Mouse (Mus musculus) limb, embryonic 12.5 days (tissue): ENCODE measurements at regions not wholly inside any gene's neighbourhood (a gene's known extent, or its start where the extent isn't known, plus 50 kb on each side); places are given as distances from the start of the nearest gene placed in this dataset.

ENCODE experiments used
- ATAC-seq: fragments of 200-750 bp; cut with Nextera tagmentation; 2 replicates; pipeline ENCODE4 v1.8.0; 2017; ENCODE audit warnings: low read depth, moderate TSS enrichment; ENCODE audit not compliant: insufficient number of reproducible peaks, insufficient read depth, low FRiP score, low TSS enrichment
- H3K27ac ChIP-seq: fragments of 300-500 bp; sonication (generic); 2 replicates; pipeline ENCODE4 v1.5.1; 2016; ENCODE audit warnings: mild to moderate bottlenecking, moderate library complexity
- H3K27me3 ChIP-seq: fragments of 300-500 bp; sonication (generic); 2 replicates; pipeline ENCODE4 v1.6.1; 2016; ENCODE audit warnings: mild to moderate bottlenecking, moderate library complexity
- H3K36me3 ChIP-seq: fragments of 300-500 bp; sonication (generic); 2 replicates; pipeline ENCODE4 v1.6.1; 2016; ENCODE audit warnings: mild to moderate bottlenecking, moderate library complexity
- H3K4me1 ChIP-seq: fragments of 300-500 bp; sonication (generic); replicated peaks from 2 replicates; pipeline ENCODE4 v1.6.1; 2016
- H3K4me2 ChIP-seq: fragments of 300-500 bp; sonication (generic); 2 replicates; pipeline ENCODE4 v1.6.1; 2016; ENCODE audit warnings: mild to moderate bottlenecking, moderate library complexity
- H3K4me3 ChIP-seq: fragments of 300-500 bp; sonication (generic); replicated peaks from 2 replicates; pipeline ENCODE4 v1.5.1; 2016; ENCODE audit warnings: mild to moderate bottlenecking
- H3K9ac ChIP-seq: fragments of 300-500 bp; sonication (generic); replicated peaks from 2 replicates; pipeline ENCODE4 v1.6.1; 2016; ENCODE audit warnings: mild to moderate bottlenecking, moderate library complexity
- H3K9me3 ChIP-seq: fragments of 300-500 bp; sonication (generic); 2 replicates; pipeline ENCODE4 v1.6.1; 2016; ENCODE audit warnings: mild to moderate bottlenecking, moderate library complexity
- WGBS: fragments of 180-500 bp; shearing (Covaris S2); methylation state at CpG from one replicate; pipeline ENCODE4 v1.1.7; 2016; 5-methylcytosine and 5-hydroxymethylcytosine counted together

DNA sequence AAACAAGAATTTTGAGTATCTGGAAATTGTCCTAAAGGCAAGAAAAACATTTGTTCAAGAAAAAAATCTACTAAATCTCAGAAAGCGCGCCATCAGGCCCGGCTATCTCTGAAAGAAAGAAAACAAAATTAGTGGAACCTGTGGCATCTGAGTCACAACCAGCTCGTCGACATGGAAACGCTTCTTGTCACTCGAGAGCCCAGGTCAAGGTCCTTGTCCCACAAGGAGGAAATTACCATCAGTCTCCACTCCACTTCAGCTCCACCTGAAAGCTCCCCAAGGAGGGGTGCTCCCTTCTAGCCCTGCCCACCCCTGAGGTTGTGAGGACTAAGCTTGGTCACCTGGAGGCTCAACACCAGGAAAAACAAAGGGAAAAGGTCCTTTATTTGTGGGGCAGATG is 324.1 kb upstream of the Zfp637 start:
- WGBS: 74% methylated on average over 7 of the region's 7 CpGs
- Histone ChIP-seq H3K9me3 (no peaks in the 10 kb centered on the region), H3K4me3 (no peak overlapping the region), H3K4me1 (no peaks in the 10 kb centered on the region), H3K27me3 (no peaks in the 10 kb centered on the region), H3K27ac (no peak overlapping the region), H3K36me3 (no peaks in the 10 kb centered on the region), H3K9ac (no peak overlapping the region), H3K4me2 (no peak overlapping the region)
- ATAC-seq: no peak

DNA sequence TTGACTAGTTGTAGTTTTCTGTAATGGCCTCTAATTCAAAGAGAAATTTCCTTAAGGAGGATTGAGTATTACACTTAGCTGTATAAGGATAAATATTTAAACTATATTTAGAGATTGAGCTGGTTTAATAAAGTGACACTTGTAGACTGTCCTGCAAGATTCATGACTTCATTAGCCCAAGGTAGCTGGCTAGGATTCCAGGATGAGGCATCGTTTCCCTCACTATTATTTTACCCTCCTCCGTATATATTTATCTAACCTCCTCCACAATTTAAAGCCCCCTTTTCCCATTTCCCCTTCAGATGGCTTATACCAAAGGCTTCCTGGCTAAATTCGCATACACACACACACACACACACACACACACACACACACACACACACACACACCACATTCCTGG is 322.0 kb upstream of the Zfp637 start:
- H3K9me3 ChIP-seq: no peaks in the 10 kb centered on the region
- no peak overlapping the region for H3K4me2 ChIP-seq
- H3K4me3 ChIP-seq: no peak overlapping the region
- no peaks in the 10 kb centered on the region for H3K4me1 ChIP-seq
- no peak for ATAC-seq
- 81% methylated on average over 3 of the region's 3 CpGs for WGBS
- H3K27ac ChIP-seq: no peak overlapping the region
- no peaks in the 10 kb centered on the region for H3K36me3 ChIP-seq
- no peaks in the 10 kb centered on the region for H3K27me3 ChIP-seq
- H3K9ac ChIP-seq: no peak overlapping the region

DNA sequence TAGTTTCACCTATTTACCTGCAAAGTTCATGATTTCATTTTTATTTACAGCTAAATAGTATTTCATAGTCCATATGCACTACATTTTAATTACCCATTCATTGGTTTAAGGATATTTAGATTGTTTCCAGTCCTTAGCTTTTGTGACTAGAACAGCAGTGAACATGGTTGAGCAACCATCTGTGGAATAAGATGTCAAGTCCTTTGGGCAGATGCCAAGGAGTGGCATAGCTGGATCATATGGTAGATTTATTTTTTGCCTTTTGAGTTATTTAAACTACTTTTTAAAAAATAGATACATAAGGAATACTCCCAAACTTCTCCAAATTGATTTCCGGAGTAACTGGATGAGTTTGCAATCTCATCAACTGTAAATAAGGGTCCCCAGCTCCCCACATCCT is 321.5 kb upstream of the Zfp637 start:
- no peak overlapping the region for H3K27ac ChIP-seq
- H3K4me1 ChIP-seq: no peaks in the 10 kb centered on the region
- no peaks in the 10 kb centered on the region for H3K9me3 ChIP-seq
- H3K4me2 ChIP-seq: no peak overlapping the region
- no peak overlapping the region for H3K4me3 ChIP-seq
- WGBS: 91% methylated on average over 1 of the region's 1 CpGs
- no peak overlapping the region for H3K9ac ChIP-seq
- H3K27me3 ChIP-seq: no peaks in the 10 kb centered on the region
- H3K36me3 ChIP-seq: no peaks in the 10 kb centered on the region
- no peak for ATAC-seq

DNA sequence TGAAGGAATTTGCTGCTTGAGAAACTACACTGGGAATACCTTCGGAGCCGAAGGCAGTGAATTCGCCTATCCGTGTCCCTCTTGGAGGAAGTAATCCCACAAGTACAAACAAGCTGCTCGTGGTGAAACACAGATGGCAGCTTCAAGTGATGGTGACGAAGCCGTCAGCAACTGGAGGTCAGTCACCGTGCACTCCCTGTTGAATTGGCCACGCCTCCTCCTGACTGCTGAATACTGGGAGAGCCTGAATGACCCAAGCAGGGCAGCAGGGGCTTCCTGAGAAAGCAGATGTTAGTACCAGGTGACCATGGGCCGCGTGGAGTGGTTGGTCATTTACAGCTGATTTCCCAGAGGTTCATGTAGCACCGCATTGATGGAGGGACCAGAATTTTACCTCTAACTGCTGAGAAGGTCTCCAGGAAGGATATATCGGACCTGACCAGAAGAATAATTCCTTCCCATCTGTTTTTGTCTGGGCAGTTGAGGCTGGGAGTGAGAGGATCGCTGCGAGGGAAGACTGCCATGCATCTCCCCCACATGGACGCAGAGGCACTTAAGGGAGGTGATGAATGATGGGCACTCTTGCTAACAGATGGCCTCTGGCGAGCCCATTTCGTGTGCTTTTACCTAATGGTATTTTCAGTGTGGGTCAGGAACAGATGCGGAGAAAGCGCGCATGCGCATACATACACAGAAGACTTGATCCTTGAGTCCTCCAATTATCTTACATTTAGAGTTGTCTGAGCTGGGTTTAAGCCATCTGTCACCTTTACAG is 314.6 kb upstream of the Zfp637 start:
- no peak for ATAC-seq
- peaks cover 9% of the 10 kb centered on the region for H3K4me1 ChIP-seq
- WGBS: 35% methylated on average over 22 of the region's 22 CpGs
- no peaks in the 10 kb centered on the region for H3K9me3 ChIP-seq
- H3K36me3 ChIP-seq: no peaks in the 10 kb centered on the region
- peak overlapping the region; percentile 41; the same call in 1 of the 2 replicates for H3K27ac ChIP-seq
- H3K4me2 ChIP-seq: peak overlapping the region; percentile 28
- no peaks in the 10 kb centered on the region for H3K27me3 ChIP-seq
- 0 out of 2 replicates have a peak overlapping the region, but pooled peaks have one; percentile 5 for H3K4me3 ChIP-seq
- no peak overlapping the region for H3K9ac ChIP-seq

DNA sequence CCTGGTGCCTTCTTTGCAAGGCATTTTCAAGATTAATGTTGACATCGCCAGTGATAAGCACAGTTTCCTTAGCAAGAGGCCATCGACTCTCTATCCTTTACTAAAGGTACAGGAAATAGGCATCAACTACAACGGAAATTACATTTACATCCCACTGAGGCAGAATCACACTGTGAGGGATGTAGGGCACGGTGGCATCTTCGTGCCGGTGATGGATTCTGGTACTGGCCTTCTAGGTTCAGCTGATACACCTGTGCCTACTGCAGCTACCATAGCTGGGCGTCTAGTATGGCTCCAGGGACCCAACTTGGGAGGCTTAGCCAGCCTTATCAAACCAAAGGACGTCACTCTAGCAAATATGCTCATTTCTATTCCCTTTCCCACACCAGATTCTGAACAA is 313.5 kb upstream of the Zfp637 start:
- Histone ChIP-seq H3K27ac (no peak overlapping the region), H3K4me2 (no peak overlapping the region), H3K27me3 (no peaks in the 10 kb centered on the region), H3K9ac (no peak overlapping the region), H3K4me1 (peaks cover 9% of the 10 kb centered on the region), H3K4me3 (no peak overlapping the region), H3K9me3 (no peaks in the 10 kb centered on the region), H3K36me3 (no peaks in the 10 kb centered on the region)
- ATAC-seq: no peak
- 89% methylated on average over 8 of the region's 8 CpGs for WGBS

DNA sequence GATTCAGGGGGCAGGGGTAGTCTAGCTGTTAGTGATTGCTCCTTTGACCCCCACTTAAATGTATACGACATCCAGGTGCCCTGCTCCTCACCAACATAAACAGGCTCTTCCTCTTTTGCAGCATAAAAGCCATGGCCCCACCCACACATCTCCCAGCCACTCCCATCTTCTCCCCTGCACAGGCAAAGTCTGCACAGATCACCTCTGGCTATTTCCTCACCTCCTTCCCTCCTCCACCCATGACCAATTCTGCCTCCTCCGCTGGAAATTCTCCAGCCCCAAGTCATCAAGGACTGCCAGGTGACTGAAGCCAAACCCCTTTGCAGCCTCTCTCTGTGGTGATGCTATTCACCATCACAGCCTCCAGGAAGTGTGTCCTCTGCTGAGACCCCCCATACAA is 306.8 kb upstream of the Zfp637 start:
- Histone ChIP-seq H3K4me1 (0 out of 2 replicates have a peak, but pooled peaks cover 4% of the 10 kb centered on the region), H3K27ac (no peak overlapping the region), H3K9ac (no peak overlapping the region), H3K36me3 (no peaks in the 10 kb centered on the region), H3K27me3 (no peaks in the 10 kb centered on the region), H3K4me2 (no peak overlapping the region), H3K9me3 (no peaks in the 10 kb centered on the region), H3K4me3 (no peak overlapping the region)
- 14% methylated on average over 2 of the region's 2 CpGs for WGBS
- ATAC-seq: no peak

DNA sequence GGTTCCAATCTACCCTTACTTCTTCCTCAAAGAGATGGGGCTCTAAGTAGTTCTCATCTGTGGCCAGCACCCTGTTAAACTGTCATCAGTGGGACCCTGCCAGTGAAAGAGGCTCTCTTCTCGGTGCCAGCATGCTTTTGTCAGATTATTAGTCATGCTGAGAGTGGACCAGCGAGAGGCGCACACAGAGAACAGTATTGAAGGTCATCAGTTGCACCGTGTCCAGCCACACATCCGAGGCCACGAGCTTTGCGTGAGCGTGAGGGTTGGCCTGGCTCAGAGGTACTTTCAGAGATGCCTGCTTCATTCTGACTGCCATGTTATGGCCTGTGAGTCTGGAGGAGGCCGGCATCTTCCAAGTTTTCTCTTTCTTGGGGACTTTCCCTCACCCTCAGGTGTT is 306.0 kb upstream of the Zfp637 start:
- Histone ChIP-seq H3K27me3 (no peaks in the 10 kb centered on the region), H3K36me3 (no peaks in the 10 kb centered on the region), H3K27ac (no peak overlapping the region), H3K4me3 (no peak overlapping the region), H3K4me1 (0 out of 2 replicates have a peak, but pooled peaks cover 4% of the 10 kb centered on the region), H3K9me3 (no peaks in the 10 kb centered on the region), H3K4me2 (no peak overlapping the region), H3K9ac (no peak overlapping the region)
- ATAC-seq: no peak
- WGBS: 92% methylated on average over 9 of the region's 9 CpGs

DNA sequence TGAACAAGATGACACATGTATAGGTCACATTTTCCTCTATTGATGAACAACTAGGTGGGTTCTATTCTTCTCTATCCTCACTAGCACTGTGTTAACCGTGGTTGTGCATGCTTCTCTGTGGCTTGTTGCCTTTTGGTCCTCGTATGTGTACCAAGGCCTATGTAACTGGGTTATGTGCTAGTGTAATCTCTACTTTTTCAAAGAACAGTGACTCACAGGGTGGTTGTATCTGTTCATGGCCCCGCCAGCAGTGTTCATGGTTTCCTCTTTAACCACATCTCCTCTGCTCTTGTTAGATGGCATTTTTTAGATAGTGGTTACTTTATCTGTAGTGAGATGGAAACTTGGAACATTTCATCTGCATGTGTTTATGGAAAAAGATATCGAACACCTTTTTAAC is 304.9 kb upstream of the Zfp637 start:
- Histone ChIP-seq H3K36me3 (no peaks in the 10 kb centered on the region), H3K4me1 (0 out of 2 replicates have a peak, but pooled peaks cover 4% of the 10 kb centered on the region), H3K27ac (no peak overlapping the region), H3K9ac (no peak overlapping the region), H3K27me3 (no peaks in the 10 kb centered on the region), H3K4me2 (no peak overlapping the region), H3K4me3 (no peak overlapping the region), H3K9me3 (no peaks in the 10 kb centered on the region)
- 87% methylated on average over 4 of the region's 4 CpGs for WGBS
- no peak for ATAC-seq

DNA sequence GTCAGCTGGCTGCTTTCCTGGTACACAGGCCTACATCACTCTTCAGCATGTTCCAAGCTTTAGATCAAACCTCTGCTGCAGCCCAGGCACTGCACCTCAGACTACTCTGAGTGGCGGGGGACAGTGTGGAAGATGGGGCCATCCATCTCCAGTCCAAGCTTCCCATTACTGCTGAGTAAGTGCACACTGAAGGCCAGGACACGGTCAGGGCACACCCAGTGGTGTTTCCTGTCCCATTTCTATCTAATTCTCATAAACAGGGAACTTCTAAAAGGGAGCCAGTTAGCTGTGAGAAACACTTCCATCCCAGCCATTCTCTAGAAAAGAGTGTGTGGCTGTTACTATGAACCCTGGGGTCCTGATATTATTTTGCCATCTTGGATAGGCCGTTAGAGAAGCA is 298.5 kb upstream of the Zfp637 start:
- no peaks in the 10 kb centered on the region for H3K36me3 ChIP-seq
- no peak for ATAC-seq
- WGBS: 86% methylated on average over 3 of the region's 3 CpGs

DNA sequence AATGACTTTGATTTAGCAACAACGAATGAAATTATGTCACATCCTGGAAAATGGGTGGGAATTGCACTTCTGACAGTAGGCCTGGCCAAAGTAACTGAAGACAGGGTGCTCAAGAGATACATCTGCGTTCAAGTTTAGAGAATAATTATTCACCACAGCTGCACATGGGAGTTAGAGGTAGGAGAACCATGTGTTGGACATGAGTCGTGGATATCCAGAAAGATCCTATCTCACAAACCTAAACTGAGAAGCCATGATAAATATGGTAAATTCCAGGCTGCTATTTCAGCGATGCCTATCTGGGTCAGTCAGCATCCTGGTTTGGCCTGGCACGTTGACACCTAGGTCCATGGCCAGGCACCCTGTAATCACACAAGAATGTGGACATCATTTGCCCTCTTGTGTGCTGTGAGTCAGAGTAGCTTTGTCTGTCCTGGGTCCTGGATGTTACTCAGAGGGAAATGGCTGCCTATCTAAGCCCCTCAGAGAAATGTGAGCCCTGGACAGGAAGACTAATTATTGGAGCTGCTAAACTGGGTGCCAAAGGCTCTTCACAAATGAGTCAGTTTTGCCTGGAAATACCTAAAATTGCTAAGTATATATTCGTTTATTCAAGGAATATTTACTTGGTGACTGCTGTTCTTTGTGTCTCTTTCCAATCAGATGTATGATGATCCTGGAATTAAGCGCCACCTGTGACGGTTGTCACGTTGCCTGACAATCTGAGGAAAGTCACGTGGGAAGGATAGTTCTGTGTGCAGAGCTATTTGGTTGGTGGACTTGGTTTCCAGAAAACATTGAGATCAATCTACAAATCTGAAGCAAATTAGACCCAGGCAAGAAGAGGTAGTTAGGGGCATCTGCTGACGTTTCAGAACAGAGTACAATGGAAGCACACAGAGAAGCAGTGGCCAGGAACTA is 296.4 kb upstream of the Zfp637 start:
- ATAC-seq: no peak
- H3K9ac ChIP-seq: no peak overlapping the region

More for the DNA sequence above, 298.5 kb upstream of the Zfp637 start:
- no peak overlapping the region for H3K4me3 ChIP-seq
- H3K9ac ChIP-seq: no peak overlapping the region
- H3K27me3 ChIP-seq: no peaks in the 10 kb centered on the region
- no peak overlapping the region for H3K4me2 ChIP-seq
- no peak overlapping the region for H3K27ac ChIP-seq
- H3K9me3 ChIP-seq: no peaks in the 10 kb centered on the region
- H3K4me1 ChIP-seq: no peaks in the 10 kb centered on the region

DNA sequence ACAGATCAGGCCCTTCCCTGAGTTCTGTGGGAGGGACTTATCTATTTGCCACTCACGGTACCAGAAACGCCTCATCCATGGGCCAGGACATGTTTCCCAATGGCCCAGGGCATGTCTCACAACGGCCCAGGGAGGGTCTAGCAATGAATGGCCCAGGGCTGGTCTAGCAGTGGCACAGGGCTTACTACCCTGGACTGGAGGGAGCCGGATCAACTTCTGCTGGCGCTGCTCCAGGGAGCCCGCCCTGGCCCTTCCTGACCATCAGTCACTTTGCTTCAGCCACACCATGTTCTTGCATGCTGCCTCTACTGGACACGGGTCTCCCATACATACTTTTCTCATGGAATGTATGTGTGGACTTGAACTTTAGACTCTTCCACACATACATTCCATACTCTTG is 290.1 kb upstream of the Zfp637 start:
- H3K9ac ChIP-seq: no peak overlapping the region
- ATAC-seq: peak; percentile 63; the same call in 1 of the 2 replicates
- H3K27me3 ChIP-seq: no peaks in the 10 kb centered on the region
- no peaks in the 10 kb centered on the region for H3K9me3 ChIP-seq
- 0 out of 2 replicates have a peak, but pooled peaks cover 5% of the 10 kb centered on the region for H3K4me1 ChIP-seq
- no peak overlapping the region for H3K27ac ChIP-seq
- no peaks in the 10 kb centered on the region for H3K36me3 ChIP-seq
- WGBS: 91% methylated on average over 7 of the region's 7 CpGs
- H3K4me3 ChIP-seq: no peak overlapping the region
- H3K4me2 ChIP-seq: no peak overlapping the region

More for the DNA sequence above, 296.4 kb upstream of the Zfp637 start:
- Histone ChIP-seq H3K4me3 (no peak overlapping the region), H3K27me3 (no peaks in the 10 kb centered on the region), H3K36me3 (no peaks in the 10 kb centered on the region), H3K27ac (no peak overlapping the region), H3K4me1 (no peaks in the 10 kb centered on the region), H3K4me2 (no peak overlapping the region), H3K9me3 (no peaks in the 10 kb centered on the region)
- 88% methylated on average over 11 of the region's 11 CpGs for WGBS
